Mouse (Mus musculus) neutrophil, adult 5-6 weeks (primary cell): ENCODE results near the gene Inpp5f. TPM values are rescaled to one million over a fixed set of nuclear protein-coding genes. Genes with fewer than 3 reads are reported as not detected.
"Not testable (repeated sequence)": the region's sequence is repeated elsewhere in the genome, so short reads cannot be mapped to it uniquely, and the experiment has no call there.

ENCODE experiments used
- ATAC-seq: fragments of 151-379, 151-347 bp; 2 replicates; pipeline ENCODE4 v1.8.0; 2017; ENCODE audit warnings: mild to moderate bottlenecking, moderate TSS enrichment; ENCODE audit not compliant: insufficient number of reproducible peaks, poor library complexity, low FRiP score, severe bottlenecking; ENCODE audit errors: extremely low read depth
- total RNA-seq: library from RNA; stranded (forward); fragments of 200-1000 nt; gene quantifications from 2 replicates; pipeline ENCODE4 v1.2.3, GENCODE M21; 2017

Gene Inpp5f
- total RNA-seq, 1 experiment from 2014 or later: 67.3 TPM

DNA sequence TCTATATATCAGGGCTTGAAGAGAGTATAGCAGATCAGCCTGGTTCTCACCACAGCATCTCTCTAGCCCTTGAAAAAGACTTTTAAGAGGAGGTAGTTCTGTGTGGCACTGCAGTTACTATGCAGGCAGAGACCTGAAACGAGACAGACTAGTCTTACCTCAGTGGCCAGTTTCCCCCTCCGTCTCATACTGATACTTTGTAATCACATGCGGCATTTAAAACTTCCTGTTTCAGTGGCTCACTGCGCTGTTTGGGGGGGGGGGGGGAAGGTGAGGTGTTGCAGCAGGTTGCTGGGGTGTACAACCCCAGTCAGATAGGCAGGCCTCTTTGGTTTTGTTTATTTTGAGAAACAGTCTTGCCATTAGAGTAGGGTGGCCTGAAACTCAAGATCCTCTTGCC, 22.0 kb downstream of the Inpp5f start:
- peak; percentile 94 for ATAC-seq

DNA sequence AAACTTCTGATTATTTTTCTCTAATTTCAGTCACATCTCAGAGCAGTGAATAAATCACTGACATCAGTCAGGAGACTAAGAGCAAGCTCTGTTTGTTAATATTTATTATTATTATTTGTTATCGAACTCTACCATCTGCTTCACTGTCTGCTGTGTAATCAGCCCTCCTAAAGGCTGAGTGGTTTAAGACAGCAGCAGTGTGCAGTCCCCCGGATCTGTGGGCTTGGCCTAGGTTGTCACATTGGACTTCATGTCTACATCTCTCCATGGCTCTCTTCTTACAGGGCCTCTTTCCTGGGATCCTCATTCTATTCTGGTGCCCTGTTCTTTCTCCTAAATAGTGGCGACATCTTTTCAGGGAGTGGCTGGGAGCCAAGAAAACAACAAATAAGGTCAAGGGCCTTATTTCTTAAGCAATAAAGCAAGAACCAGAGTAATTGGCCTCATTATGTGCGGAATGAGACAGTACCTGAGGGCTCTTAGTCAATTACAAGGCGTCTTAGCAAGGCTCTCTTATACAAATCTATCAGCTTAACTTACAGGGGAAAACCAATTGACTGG, 28.9 kb downstream of the Inpp5f start:
- ATAC-seq: no peak

DNA sequence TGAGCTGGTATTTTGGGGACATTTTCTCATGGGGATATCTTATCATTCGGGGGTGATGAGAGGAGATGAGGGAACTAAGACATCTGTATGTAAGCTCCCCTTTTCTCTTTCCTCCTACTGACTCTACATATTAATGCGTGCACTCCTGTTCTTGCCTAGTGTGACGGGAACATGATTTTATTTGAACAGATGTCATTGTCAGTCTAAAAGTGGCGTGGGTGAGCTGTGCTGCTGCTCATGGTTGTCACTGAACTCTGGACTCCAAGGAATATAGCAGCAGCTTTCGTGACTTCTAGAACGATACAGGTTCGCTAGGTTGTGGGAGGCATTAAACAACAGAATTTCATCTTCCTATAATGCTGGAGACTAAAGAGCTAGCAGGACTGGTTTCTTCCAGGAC, 30.4 kb downstream of the Inpp5f start:
- no peak for ATAC-seq

DNA sequence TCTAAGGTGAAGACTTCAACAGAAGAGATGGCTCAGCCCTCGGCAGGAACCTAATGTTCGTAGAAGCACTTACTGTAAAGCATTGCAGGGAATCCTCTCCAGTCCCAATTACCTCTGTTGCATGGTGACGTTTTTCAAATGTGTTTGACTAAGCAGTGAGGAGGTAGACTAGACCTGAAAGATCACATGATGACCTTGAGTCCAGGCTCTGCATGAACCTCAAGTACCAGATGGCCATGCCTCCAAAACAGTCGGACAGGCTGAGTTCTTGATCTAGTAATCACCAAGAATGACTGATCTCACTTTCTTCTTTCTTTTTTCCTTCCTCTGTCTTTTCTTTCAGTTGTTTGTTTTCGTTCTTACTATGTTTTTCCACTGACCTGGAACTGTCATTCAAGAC, 31.3 kb downstream of the Inpp5f start:
- no peak for ATAC-seq

DNA sequence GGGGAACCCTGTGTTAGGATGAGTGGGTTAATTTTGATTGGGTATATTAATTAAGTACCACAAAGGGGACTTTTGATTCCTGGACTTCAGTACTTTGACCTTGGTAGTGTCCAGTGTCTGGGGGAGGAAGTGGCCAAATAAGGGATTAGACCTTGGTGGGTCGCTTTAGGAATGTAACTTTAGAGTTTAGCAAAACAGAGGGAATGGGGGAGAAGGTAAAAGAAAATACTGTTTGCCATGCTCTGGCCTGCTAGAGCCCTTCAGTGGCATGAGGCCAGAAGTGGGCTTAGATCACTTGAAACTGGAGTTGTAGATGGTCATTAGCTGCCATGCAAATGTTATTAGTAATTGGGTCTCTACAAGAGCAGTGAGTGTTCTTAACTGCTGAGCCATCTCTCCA, 45.8 kb downstream of the Inpp5f start:
- no peak for ATAC-seq

DNA sequence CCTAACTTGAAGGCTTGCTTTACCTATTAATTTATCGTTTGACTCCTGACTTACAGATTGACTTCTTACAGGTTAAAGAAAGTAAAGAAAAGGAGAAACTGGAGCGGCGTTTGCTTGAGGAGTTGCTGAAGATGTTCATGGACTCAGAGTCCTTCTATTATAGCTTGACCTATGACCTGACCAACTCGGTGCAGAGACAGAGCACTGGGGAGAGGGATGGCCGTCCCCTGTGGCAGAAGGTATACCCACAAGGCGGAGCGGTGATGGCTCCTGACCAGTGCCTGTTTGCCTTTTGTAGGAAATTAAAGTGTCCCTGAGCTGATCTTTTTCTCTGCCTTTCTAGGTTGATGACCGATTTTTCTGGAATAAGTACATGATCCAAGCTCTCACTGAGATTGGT, 52.8 kb downstream of the Inpp5f start:
- ATAC-seq: no peak

DNA sequence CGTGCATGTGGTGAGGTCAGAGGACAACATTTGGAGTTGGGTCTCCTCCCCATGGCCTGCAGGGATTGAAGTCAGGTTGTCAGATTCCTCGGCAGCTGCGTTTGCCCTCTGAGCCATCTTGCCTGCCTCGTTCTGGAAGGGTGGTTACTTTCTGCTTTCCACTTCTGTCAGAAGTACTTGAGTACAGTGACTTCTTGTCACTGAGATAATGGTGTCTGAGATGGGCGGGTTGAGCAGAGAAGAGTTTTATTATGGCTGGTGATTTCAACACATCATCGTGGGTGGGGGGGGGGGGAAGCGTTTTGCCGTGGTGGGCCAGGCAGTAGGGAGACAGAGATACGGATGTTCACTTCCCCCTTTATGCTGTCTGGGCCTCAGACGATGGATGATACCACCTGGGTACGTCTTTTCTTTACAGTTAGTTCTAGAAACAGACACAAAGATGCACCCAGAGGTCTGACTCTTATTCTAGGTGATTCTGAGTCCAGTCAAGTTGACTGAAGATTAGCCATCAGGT, 53.8 kb downstream of the Inpp5f start:
- no peak for ATAC-seq

DNA sequence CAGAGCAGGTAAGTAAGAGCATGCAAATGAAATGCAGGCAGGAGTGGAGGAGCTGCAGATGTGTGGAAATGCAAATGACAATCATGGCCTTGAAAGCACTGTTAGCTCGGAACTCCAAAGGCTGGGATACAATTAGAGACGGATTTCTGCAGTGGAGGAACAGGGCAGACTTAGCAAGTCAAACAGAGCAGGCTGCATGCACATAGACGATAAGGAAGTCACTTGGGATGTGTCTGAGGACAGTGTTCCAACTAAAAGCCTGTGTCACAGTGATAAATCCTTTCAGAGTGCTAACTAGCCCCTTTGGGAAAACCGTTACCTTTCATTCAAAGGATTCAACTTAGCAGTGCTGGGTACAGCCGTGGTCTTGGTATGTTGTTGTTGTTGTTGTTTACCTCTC, 56.7 kb downstream of the Inpp5f start:
- no peak for ATAC-seq

DNA sequence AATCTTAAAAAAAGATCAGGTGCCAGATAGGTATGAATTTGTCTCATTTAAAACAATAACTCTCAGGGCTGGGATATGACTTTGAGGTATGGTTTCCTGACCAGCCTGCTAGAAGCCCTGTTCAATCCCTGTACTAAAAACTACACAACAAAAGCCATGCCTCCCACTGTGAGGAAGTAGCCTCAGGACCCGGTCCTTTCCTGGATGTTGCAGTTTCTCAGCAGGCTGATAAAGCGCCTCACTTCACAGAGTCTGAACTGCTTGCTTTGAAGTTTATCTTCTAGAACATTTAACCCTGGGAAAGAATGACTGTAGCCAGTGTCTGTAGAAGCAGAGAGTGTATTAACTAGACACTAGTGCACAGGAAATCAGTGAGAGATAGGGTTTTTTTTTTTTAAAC, 57.7 kb downstream of the Inpp5f start:
- no peak for ATAC-seq

DNA sequence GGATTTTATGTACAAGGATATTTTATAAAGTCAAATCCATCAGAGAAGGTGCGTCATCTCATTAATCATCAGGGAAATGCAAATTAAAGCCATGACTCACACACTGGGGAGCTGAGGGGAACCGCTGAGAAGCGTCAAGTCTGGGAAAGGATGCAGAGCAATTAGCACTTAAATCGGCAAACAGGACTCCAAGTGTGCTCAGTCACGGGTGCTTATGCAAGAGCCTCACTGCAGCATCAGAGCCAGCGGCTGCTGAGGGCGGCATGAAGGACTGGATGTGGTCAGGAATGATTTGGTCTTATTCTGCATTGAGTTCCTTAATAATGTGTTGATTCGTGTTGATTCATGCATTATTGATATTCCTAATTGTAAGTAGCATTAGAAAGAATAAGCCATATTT, 60.8 kb downstream of the Inpp5f start:
- no peak for ATAC-seq

DNA sequence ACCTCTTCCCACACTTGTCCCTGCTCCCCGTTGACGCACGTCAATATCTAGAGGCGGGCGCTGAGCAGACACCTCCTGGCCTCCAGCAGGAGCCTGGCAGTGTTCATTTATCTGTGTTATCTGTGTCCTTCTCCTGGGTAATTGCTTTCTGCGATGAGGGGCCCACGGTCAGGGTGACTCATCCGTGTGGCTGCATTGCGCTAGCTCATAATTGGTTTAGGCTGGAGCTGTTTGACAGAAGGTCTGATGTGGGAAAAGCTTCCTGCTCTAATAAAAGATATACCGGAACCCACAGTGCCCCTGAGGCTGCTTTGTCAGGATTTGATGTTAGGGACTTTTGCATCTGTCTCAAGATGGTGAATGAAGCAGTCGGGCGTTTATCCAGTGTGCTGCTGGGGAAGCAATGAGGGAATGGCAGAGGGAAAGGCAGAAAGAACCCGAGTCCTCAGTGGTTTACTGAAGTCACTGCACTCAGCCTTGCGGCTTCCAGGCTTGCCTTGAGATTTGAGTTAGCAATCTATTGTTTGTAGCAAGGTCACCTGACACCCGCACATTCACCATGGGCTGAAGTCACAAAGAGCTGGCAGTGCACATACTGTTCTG, 61.4 kb downstream of the Inpp5f start:
- no peak for ATAC-seq

DNA sequence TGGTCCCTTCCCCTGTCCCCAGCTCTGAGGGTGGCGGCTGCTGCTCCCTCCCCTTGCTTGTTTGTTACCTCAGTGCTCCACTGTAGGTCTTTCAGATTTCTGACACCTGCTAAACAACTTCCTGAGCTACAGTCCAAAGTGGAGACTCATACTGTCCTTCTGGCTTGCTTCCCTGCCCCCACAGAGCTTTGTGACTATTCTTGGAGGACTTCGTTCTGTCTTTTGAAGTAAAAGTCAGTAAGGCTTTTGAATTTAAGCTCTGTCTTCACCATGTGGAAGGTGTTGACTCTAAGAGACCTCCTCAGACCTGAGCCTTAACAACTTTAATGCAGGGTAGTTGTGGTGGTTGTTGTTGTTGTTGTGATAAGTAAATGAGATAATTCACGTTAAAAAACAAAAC, 67.4 kb downstream of the Inpp5f start:
- no peak for ATAC-seq

DNA sequence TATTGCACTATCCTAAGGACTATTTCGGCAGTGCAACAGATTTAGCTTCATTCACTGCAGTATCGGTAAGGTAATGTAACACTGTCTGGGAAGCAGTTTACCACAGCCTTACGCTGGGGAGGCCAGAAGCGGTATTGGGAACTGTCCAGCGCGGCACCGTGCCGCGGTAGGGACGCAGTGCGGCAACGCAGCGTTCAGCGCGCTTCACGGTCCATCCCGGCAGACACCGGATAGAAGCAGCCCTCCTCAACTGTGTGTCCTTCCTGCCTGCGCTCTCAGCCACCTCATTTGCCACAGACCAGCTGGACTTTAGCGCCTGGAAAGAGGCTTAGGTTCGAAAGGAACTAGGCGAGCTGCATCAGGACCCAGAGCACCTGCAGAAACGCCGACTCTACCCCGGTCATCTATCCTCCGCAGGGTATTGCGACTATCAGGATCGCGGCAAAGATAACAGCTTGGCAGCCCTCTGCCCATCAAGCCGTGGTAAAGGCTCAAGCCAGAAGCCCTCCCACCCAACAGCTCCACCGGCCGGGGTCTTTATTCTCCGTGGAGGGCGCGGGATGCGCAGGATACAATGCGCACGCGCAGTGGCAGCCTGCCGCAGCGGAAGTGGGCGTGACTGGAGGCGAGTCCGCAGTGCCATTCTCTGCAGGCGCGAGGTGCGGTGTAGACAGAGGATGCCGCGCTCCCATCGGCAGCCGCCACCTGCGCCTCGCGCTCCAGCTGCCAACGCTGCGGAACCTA, 76.9 kb downstream of the Inpp5f start:
- ATAC-seq: peak; percentile 59

DNA sequence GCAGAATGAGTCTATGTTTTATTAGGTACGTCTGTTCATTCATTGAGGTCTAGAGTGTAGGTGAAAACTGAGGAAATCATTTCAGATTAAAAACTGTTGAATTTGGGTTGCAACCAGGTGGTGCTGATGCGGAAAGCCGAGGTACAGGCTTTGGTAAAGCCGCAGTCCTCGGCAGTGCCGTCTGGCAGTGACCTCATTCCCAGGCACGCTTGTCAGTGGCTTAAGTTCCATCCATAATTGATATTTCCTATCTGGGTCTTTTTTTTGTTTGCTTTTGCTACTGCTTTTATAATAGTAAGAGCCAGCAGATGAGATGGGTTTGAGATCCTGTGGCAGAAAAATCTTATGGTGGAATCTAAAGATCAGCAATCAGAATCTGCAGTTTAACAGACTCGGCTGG, 78.2 kb downstream of the Inpp5f start:
- no peak for ATAC-seq

DNA sequence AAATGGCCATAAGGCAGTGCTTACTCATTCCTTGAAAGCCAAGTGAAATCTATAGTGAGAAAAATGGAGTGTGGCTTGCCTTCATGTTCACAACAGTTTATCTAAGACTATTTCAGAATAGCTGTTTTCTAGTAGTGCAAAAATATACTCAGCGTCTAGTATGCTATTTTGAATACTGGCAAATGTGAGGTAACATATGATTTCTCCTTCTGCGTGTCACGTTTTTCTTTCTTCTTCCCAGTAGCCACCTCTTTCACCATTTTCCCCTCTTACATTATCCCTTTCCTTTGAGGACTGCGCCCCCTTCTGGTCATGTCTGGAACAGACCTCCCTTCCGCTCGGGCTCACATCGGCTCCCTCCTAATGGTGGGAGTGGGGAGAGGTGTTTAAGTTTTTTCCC, 78.9 kb downstream of the Inpp5f start:
- ATAC-seq: peak; percentile 70

DNA sequence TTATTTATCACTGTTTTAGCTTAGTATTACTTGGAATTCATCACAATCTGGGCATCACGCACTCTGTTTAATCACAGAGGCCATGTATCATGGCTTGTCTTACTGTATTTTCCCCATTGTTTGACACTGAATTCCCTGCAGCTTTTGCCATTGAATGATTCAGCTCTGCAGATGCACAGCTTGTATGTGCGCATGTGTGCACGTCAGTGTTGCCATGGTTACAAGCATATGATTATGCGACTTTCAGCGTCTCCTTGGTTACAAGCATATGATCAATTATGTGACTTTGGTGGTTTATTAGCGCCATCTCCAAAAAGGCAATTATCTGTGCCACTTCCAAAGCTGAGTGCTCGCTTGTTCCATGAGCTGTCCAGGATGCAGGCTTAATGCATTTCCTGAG, 79.7 kb downstream of the Inpp5f start:
- no peak for ATAC-seq

DNA sequence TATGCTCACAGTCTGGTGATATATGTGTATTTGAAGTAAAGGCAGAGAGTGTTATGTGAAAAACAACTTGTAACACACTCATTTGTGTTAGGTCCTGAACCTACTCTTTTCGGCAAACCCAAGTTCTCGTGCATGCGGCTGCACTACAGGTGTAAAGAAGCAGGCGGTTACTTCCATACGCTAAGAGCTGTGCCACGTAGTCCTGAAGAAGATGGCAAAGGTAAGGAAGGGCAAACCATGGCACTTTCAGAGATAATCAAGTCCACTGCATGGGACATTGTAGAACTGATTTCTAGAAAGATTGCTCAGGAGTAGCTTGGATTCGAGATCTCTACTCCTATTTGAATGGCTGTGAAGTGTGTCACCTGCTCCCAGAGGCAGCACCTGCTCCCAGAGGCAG, 81.0 kb downstream of the Inpp5f start:
- ATAC-seq: no peak

DNA sequence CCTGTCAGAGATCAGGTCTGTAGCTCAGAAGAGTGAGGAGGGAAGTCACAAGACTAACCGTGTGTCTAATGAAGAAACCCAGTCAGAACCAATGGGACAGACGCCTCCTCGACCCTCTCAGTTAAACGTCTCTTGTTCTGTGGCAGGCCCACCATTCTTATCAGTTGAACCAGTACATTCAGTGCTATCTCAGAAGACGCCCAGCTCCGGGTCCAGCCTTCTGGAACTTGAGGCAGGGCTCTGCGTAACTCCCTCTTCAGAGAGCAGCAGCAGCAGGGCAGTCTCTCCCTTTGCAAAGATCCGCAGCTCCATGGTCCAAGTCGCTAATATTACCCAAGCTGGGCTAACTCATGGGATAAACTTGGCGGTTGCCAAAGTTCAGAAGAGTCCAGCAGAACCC, 83.7 kb downstream of the Inpp5f start:
- ATAC-seq: no peak

DNA sequence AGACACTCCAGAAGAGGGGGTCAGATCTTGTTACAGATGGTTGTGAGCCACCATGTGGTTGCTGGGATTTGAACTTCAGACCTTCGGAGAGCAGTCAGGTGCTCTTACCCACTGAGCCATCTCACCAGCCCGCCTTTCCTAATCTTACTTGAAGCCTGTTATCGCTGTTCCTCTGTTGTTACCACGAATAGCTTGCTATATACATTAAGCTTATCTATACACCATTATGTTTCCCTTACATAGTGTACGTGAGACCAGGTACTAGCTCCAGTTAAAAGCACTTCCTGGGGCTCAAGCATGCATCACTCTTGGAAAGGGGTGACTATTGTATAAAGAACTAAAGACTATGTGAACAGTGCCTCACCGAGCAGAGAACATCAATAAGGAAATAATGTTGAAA, 88.8 kb downstream of the Inpp5f start:
- ATAC-seq: not testable (repeated sequence)

DNA sequence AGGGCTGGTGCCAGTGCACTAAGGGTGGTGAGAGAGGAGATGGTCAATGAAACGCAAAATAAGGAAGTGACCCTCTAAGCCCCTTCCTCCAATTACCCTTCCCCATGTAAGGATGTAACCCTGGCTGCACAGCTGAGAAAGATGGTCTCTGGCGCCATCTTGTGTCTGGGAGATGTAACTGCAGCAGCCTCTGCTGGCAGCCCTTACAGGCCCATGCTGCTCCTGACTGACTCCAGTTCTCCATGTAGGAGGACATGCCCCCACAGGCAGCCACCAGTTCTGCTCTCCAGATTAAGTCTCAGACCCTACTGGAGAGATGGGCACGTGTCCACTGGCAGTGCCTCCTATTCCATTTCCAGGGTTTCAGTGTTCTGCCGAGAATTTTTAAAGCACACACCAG, 94.6 kb downstream of the Inpp5f start:
- ATAC-seq: peak; percentile 79
